Mouse (Mus musculus) liver, embryonic 14.5 days (tissue): ENCODE measurements around the gene Cdk13.

Experiments used
- CTCF ChIP-seq: IDR thresholded peaks from 2 replicates; pipeline ENCODE4 v1.5.1; 2016; ENCODE audit warnings: antibody characterized with exemption, low read depth, control low read depth
- EP300 ChIP-seq: IDR thresholded peaks from 2 replicates; pipeline ENCODE4 v1.6.1; 2016; ENCODE audit warnings: antibody characterized with exemption, low read depth

GRCm38 (mm10) chr13:17832940-17833339, 28.0 kb upstream of the Cdk13 start:
- TF ChIP-seq CTCF, result no peak
- TF ChIP-seq EP300, result no peak
